Mouse (Mus musculus): ENCODE data around the gene Pcid2.
"Not testable (repeated sequence)": the region's sequence is repeated elsewhere in the genome, so short reads cannot be mapped to it uniquely, and the experiment has no call there.

The Pcid2 gene

DNA sequence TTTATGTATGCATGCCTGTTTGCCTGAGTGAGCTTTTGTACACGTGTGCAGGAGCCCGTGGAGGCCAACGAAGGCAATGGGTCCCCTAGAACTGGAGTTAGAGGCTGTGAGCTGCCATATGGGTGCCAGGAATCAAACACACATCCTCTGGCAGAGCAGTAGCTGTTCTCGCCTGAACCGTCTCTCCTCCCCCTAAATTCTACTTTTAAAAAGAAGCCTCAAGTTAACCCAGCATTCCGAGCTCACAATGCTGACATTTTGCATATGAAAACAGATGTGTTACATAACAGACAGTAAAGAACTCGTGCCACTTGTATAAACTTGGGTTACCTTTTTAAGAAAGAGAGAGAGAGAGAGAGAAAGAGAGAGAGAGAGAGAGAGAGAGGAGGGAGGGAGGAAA lies 27.7 kb downstream of the Pcid2 start:
- DNase-seq (ENCODE audit: extremely low spot score, low spot score), result no peak

GRCm38 (mm10) chr8:13075579-13075978 lies 29.7 kb downstream of the Pcid2 start:
- DNase-seq (ENCODE audit: extremely low spot score, low spot score), result not testable (repeated sequence)

- no peak for DNase-seq (ENCODE audit: extremely low spot score, low spot score)
Observed at GRCm38 (mm10) chr8:13075044-13075443, 30.2 kb downstream of the Pcid2 start.

- no peak for DNase-seq (ENCODE audit: extremely low spot score, low spot score)
Observed at GRCm38 (mm10) chr8:13073255-13073654, 32.0 kb downstream of the Pcid2 start.

- no peak for DNase-seq (ENCODE audit: extremely low spot score, low spot score)
Observed at GRCm38 (mm10) chr8:13063112-13063511, 42.1 kb downstream of the Pcid2 start.

DNA sequence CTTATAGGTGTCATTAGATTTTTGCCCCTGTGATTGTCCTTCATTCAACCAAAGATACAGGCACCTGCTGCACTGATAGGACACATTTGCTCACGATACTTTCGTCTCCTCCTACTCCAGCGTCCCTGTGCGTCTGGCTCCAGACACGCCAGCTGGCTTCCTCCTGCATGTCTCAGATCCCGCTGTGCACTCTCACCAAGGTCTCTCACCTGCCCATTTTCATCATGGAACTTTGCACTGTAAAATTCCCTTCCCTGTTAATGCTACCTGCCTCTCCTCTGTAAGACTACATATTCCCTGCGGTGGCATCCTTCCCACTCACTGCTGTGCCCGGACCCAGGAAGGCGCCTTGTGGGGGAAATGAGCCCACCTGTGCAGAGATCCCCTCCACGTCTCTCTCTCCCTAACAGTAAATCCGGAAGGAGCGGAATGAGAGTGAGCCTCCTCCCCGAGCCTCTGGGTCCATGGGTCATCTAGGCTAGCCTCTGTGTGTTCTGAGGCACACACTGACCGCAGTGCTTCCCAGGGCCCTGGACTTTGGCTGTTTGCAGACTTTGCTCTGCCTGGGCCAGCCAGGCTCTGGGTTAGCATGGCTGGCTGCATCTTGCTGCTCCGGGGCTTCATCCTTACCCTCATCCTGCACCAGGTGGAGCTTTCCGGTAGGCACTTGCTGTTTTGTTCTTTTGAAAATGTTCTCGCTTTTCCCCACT lies 44.7 kb downstream of the Pcid2 start, which contains the start of gene Proz:
Gene Proz (plus strand): TSS at position 474 of the 710 bp plus-strand sequence.
- no peak for DNase-seq (ENCODE audit: extremely low spot score, low spot score)

DNA sequence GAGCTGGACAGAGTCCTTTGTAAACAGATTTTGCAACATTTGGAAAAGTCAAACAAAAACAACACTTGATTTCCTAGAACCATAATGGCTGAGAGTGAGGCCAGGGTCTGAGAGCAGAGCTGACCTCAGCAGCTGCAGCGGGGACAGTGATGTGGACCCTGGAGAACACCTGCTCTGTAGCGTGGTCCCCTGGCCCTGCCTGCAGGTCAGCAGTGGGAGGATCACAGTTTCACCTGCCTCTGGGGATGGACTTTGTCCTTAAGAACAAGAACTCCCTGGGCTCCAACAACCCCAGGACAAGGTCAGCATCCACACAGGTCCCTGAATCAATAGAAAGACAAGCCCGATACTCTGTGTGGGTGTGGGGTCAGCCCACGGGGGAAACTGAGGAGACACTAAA lies 47.9 kb downstream of the Pcid2 start:
- DNase-seq (ENCODE audit: extremely low spot score, low spot score), result no peak

GRCm38 (mm10) chr8:13050550-13050949 lies 54.7 kb downstream of the Pcid2 start:
- DNase-seq (ENCODE audit: extremely low spot score, low spot score), result no peak

DNA sequence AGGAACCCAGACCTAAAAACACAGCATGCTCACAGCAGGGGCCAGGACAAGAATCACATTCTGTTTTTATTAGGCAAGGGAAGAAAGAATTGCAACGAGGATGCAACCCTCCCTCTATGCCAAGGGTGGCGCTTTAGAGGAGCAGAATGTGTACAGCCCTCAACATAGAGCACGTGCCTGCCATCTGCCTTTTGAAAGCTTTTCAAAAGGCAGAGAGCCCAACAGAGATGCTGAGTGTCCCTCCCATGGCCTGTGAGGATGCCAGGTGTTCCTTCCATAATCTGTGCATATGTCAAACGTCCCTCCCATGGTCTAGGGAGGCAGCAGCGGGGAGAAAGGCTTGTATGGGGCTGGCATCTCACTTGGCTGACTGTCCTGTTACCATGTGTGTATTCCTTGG lies 57.6 kb downstream of the Pcid2 start:
- no peak for DNase-seq (ENCODE audit: extremely low spot score, low spot score)

GRCm38 (mm10) chr8:13041459-13041858 lies 63.8 kb downstream of the Pcid2 start:
- no peak for DNase-seq (ENCODE audit: extremely low spot score, low spot score)

GRCm38 (mm10) chr8:13039054-13039453 lies 66.2 kb downstream of the Pcid2 start:
- no peak for DNase-seq (ENCODE audit: extremely low spot score, low spot score)

DNA sequence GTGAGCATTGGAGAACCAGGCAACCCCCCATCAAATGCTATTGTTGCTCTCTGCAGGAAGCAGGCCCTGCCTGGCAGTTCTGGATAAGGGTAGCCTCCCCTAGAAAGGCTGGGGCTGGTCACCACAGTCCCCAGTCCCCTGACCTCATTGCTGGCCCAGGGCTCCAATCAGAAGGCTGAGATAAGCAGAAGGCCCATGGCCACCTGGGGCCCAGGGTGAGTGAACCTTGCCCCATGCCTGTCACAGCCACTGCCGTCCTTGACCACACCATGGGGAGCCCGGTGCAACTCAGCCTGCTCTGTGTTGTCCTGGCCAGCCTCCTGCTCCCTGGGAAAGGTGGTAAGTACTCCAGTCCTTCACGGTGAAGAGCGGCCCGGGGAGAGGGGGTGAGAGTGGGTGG lies 67.7 kb downstream of the Pcid2 start:
- no peak for DNase-seq (ENCODE audit: extremely low spot score, low spot score)

DNA sequence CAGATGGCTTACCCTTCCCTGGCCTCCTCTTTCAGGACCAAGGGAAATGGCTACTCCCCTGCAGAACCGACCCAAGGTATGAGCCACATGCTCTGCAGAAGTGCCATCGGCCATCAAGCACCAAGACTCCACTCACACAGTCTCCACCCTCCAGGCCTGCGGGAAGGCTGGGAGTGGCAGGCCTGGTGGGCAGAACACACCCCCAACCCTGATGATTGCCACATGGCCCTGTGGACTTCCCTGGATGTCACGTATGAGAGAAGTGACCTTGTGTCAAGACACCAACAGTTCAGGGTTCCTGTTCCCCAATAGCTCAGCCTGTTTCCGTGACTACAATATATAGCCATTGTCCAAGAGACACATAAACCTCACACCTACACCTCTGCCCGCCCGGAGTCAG lies 68.2 kb downstream of the Pcid2 start, which contains the start of gene F10:
Gene F10 (plus strand): TSS at position 294 of the 400 bp plus-strand sequence.
- DNase-seq (ENCODE audit: extremely low spot score, low spot score), result no peak

GRCm38 (mm10) chr8:13036346-13036812 lies 68.9 kb downstream of the Pcid2 start:
- DNase-seq (ENCODE audit: extremely low spot score, low spot score), result no peak

DNA sequence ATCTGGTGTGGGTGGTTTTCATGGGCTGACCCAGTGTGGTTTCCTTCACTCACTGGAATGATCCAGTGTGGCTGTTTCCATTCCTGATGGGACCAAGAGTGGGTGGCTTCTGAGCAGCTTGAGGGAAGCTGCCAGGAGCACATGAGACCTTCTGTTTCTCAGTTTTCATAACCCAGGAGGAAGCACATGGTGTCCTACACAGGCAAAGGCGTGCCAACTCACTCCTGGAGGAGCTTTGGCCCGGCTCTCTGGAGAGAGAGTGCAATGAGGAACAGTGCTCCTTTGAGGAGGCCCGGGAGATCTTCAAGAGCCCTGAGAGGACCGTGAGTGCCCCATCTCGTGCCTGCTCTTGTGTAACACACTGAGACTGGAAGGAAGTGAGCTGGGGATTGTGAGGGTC lies 76.8 kb downstream of the Pcid2 start:
- DNase-seq (ENCODE audit: extremely low spot score, low spot score), result no peak

GRCm38 (mm10) chr8:13027615-13028014 lies 77.6 kb downstream of the Pcid2 start:
- no peak for DNase-seq (ENCODE audit: extremely low spot score, low spot score)
